In genomic region chr1:39266843-39267512, GRCm38 (mm10) we compare ENCODE assay signal across 27 mouse cellular contexts.
A peak's percentile ranks its signal among the peaks of the same experiment; 100 is the strongest.
DNase-seq lines count a peak whose midpoint lies in the region; ATAC-seq lines count a peak whose summit lies in the region.
"Had no signal": no experiment of that assay in that cellular context is flagged by ENCODE, and none has a peak within 500 bp of the region (broad histone marks: within the 10 kb centered on the region; RNA-seq: fewer than 3 reads in every experiment).

No protein-coding gene starts in this region.

- H3K4me3 ChIP-seq in hindbrain, embryonic 13.5 days = no peak overlapping the region
- no peak overlapping the region for H3K4me3 ChIP-seq in hindbrain, embryonic 16.5 days (ENCODE audit: low read length)
- no peak overlapping the region for H3K4me3 ChIP-seq in forebrain, embryonic 12.5 days (replicated peaks)
- H3K4me3 ChIP-seq in neural tube, embryonic 14.5 days (ENCODE audit: low read depth, low read length) = no peak overlapping the region
- H3K4me3 ChIP-seq: embryonic facial prominence, embryonic 15.5 days; heart, embryonic 13.5 days; kidney, embryonic 15.5 days; limb, embryonic 13.5 days; liver, embryonic 12.5 days had no signal

- H3K36me3 ChIP-seq in hindbrain, embryonic 13.5 days = no peaks in the 10 kb centered on the region
- no peaks in the 10 kb centered on the region for H3K36me3 ChIP-seq in hindbrain, embryonic 16.5 days (ENCODE audit: control insufficient read depth, insufficient read depth, low read length)
- no peaks in the 10 kb centered on the region for H3K36me3 ChIP-seq in forebrain, embryonic 12.5 days (replicated peaks)
- H3K36me3 ChIP-seq in neural tube, embryonic 14.5 days (ENCODE audit: control insufficient read depth, insufficient read depth, low read length) = no peaks in the 10 kb centered on the region
- H3K36me3 ChIP-seq: embryonic facial prominence, embryonic 15.5 days; heart, embryonic 13.5 days; kidney, embryonic 15.5 days; limb, embryonic 13.5 days; liver, embryonic 12.5 days had no signal

- 0 out of 2 replicates have a peak, but pooled peaks cover 4% of the 10 kb centered on the region for H3K9me3 ChIP-seq in hindbrain, embryonic 13.5 days
- H3K9me3 ChIP-seq in hindbrain, embryonic 16.5 days (ENCODE audit: control insufficient read depth, low read length) = no peaks in the 10 kb centered on the region
- no peaks in the 10 kb centered on the region for H3K9me3 ChIP-seq in forebrain, embryonic 12.5 days
- H3K9me3 ChIP-seq in neural tube, embryonic 14.5 days (ENCODE audit: control insufficient read depth, low read length) = no peaks in the 10 kb centered on the region
- H3K9me3 ChIP-seq: embryonic facial prominence, embryonic 15.5 days; heart, embryonic 13.5 days; kidney, embryonic 15.5 days; liver, embryonic 12.5 days had no signal

- ATAC-seq in hindbrain, embryonic 13.5 days (ENCODE audit: low FRiP score) = 0 out of 2 replicates have a peak, but pooled peaks have one; percentile 24
- no peak for ATAC-seq in hindbrain, embryonic 16.5 days
- ATAC-seq in forebrain, embryonic 12.5 days (ENCODE audit: low FRiP score) = peak; percentile 70
- peak; percentile 11; the same call in 1 of the 2 replicates for ATAC-seq in neural tube, embryonic 14.5 days (ENCODE audit: low read depth)
- ATAC-seq: CD4-positive, CD25-positive, alpha-beta regulatory T cell, adult 4 months; intestine, postnatal 0 days; liver, embryonic 12.5 days; Patski had no signal

- no peak overlapping the region for H3K9ac ChIP-seq in hindbrain, embryonic 13.5 days
- no peak overlapping the region for H3K9ac ChIP-seq in hindbrain, embryonic 16.5 days (ENCODE audit: low read depth, low read length)
- no peak overlapping the region for H3K9ac ChIP-seq in forebrain, embryonic 12.5 days
- no peak overlapping the region for H3K9ac ChIP-seq in neural tube, embryonic 14.5 days (replicated peaks; ENCODE audit: low read depth, low read length)
- H3K9ac ChIP-seq: embryonic facial prominence, embryonic 15.5 days; heart, embryonic 13.5 days; kidney, embryonic 15.5 days; limb, embryonic 13.5 days; liver, embryonic 12.5 days had no signal

- no peaks in the 10 kb centered on the region for H3K27me3 ChIP-seq in hindbrain, embryonic 13.5 days
- no peaks in the 10 kb centered on the region for H3K27me3 ChIP-seq in hindbrain, embryonic 16.5 days (replicated peaks; ENCODE audit: control insufficient read depth, insufficient read depth, low read length)
- H3K27me3 ChIP-seq in forebrain, embryonic 12.5 days = no peaks in the 10 kb centered on the region
- H3K27me3 ChIP-seq in neural tube, embryonic 14.5 days (ENCODE audit: control insufficient read depth, insufficient read depth, low read length) = no peaks in the 10 kb centered on the region
- H3K27me3 ChIP-seq: embryonic facial prominence, embryonic 15.5 days; kidney, embryonic 15.5 days; limb, embryonic 13.5 days; liver, embryonic 12.5 days; Patski had no signal

- DNase-seq in Muller cell, postnatal 12 days (ENCODE audit: inconsistent ontology term) = peak; percentile 24
- no peak for DNase-seq in gastrocnemius, postnatal 36 days
- DNase-seq in cerebellum, adult 9-11 months = no peak
- DNase-seq: cerebellum, adult 8-10 months; gastrocnemius, postnatal 14 days; heart, adult 18-20 months; heart, postnatal 14 days; kidney, postnatal 36 days; lung, adult 18-20 months; lung, postnatal 10 days; right cerebral cortex, postnatal 14 days; thymus, adult 2 months; thymus, postnatal 4 days had no signal

- intact Hi-C loops in gastrocnemius, postnatal 36 days (cut with DNase I) = no loop called here

- H3K27ac ChIP-seq in hindbrain, embryonic 13.5 days = peak overlapping the region; percentile 24; the same call in 1 of the 2 replicates
- H3K27ac ChIP-seq in hindbrain, embryonic 16.5 days (ENCODE audit: low read depth, low read length) = no peak overlapping the region
- peak overlapping the region; percentile 56 for H3K27ac ChIP-seq in forebrain, embryonic 12.5 days
- no peak overlapping the region for H3K27ac ChIP-seq in neural tube, embryonic 14.5 days (ENCODE audit: low read depth, low read length)
- H3K27ac ChIP-seq: embryonic facial prominence, embryonic 15.5 days; heart, embryonic 13.5 days; kidney, embryonic 15.5 days; limb, embryonic 13.5 days; liver, embryonic 12.5 days; stomach, postnatal 0 days had no signal

- no peak overlapping the region for H3K4me2 ChIP-seq in hindbrain, embryonic 13.5 days
- H3K4me2 ChIP-seq in hindbrain, embryonic 16.5 days (ENCODE audit: low read length) = no peak overlapping the region
- H3K4me2 ChIP-seq in forebrain, embryonic 12.5 days = no peak overlapping the region
- H3K4me2 ChIP-seq in neural tube, embryonic 14.5 days (ENCODE audit: low read depth, low read length) = no peak overlapping the region
- H3K4me2 ChIP-seq: embryonic facial prominence, embryonic 15.5 days; heart, embryonic 13.5 days; kidney, embryonic 15.5 days; limb, embryonic 13.5 days; liver, embryonic 12.5 days; midbrain, embryonic 11.5 days had no signal

- 46% methylated on average over 9 of the region's 9 CpGs for WGBS in hindbrain, embryonic 13.5 days
- WGBS in hindbrain, embryonic 16.5 days = 51% methylated on average over 9 of the region's 9 CpGs
- 44% methylated on average over 9 of the region's 9 CpGs for WGBS in forebrain, embryonic 12.5 days
- WGBS in neural tube, embryonic 14.5 days = 51% methylated on average over 9 of the region's 9 CpGs

- H3K4me1 ChIP-seq in hindbrain, embryonic 13.5 days (replicated peaks) = peaks cover 12% of the 10 kb centered on the region; the same call in 1 of the 2 replicates
- H3K4me1 ChIP-seq in hindbrain, embryonic 16.5 days (ENCODE audit: control insufficient read depth, insufficient read depth, low read depth, low read length) = no peaks in the 10 kb centered on the region
- H3K4me1 ChIP-seq in forebrain, embryonic 12.5 days = peaks cover 10% of the 10 kb centered on the region
- H3K4me1 ChIP-seq in neural tube, embryonic 14.5 days (ENCODE audit: control insufficient read depth, insufficient read depth, low read length) = no peaks in the 10 kb centered on the region
- H3K4me1 ChIP-seq: embryonic facial prominence, embryonic 15.5 days; heart, embryonic 13.5 days; kidney, embryonic 15.5 days; limb, embryonic 13.5 days; liver, embryonic 12.5 days had no signal

Comparison
In these comparisons a context has a peak if more than half of its experiments do, and no peak if none do; other contexts are left out.
1. H3K27ac ChIP-seq: peak in hindbrain, embryonic 13.5 days (single experiment) and forebrain, embryonic 12.5 days (single experiment); none in hindbrain, embryonic 16.5 days (single experiment) and neural tube, embryonic 14.5 days (single experiment).